Comparison of ENCODE assay signal across 9 mouse cellular contexts in genomic region chr2:152375652-152376344, GRCm38 (mm10). TPM values are rescaled to one million over a fixed set of nuclear protein-coding genes. Genes with fewer than 3 reads are reported as not detected.
DNase-seq lines count a peak whose midpoint lies in the region; ATAC-seq lines count a peak whose summit lies in the region.
"Had no signal": no experiment of that assay in that cellular context is flagged by ENCODE, and none has a peak within 500 bp of the region (broad histone marks: within the 10 kb centered on the region; RNA-seq: fewer than 3 reads in every experiment).

No protein-coding gene starts in this region.

- H3K4me1 ChIP-seq in heart, embryonic 13.5 days, result peaks cover 18% of the 10 kb centered on the region
- H3K4me1 ChIP-seq in embryonic facial prominence, embryonic 10.5 days, result peaks cover 30% of the 10 kb centered on the region
- peaks cover 17% of the 10 kb centered on the region for H3K4me1 ChIP-seq in neural tube, embryonic 14.5 days (ENCODE audit: control insufficient read depth, insufficient read depth, low read length)

- peak overlapping the region; percentile 48 for H3K9ac ChIP-seq in heart, embryonic 13.5 days
- peak overlapping the region; percentile 53 for H3K9ac ChIP-seq in neural tube, embryonic 14.5 days (replicated peaks; ENCODE audit: low read depth, low read length)

- no peak for ATAC-seq in heart, embryonic 13.5 days (ENCODE audit: extremely low read depth, insufficient number of reproducible peaks, low FRiP score, low TSS enrichment)
- ATAC-seq in neural tube, embryonic 14.5 days (ENCODE audit: low read depth), result peak; percentile 88
- ATAC-seq in megakaryocyte progenitor cell, adult 5-6 weeks (replicated peaks; ENCODE audit: poor library complexity), result no peak

- H3K27me3 ChIP-seq in heart, embryonic 13.5 days (replicated peaks), result peaks cover 37% of the 10 kb centered on the region
- H3K27me3 ChIP-seq in embryonic facial prominence, embryonic 10.5 days (replicated peaks; ENCODE audit: low read depth, poor library complexity, severe bottlenecking), result peaks cover 48% of the 10 kb centered on the region
- H3K27me3 ChIP-seq in neural tube, embryonic 14.5 days (ENCODE audit: control insufficient read depth, insufficient read depth, low read length), result no peaks in the 10 kb centered on the region

- no peaks in the 10 kb centered on the region for H3K9me3 ChIP-seq in heart, embryonic 13.5 days
- H3K9me3 ChIP-seq in embryonic facial prominence, embryonic 10.5 days, result no peaks in the 10 kb centered on the region
- no peaks in the 10 kb centered on the region for H3K9me3 ChIP-seq in neural tube, embryonic 14.5 days (ENCODE audit: control insufficient read depth, low read length)
- H3K9me3 ChIP-seq: G1E had no signal

- H3K4me3 ChIP-seq in heart, embryonic 13.5 days, result peak overlapping the region; percentile 32
- H3K4me3 ChIP-seq in embryonic facial prominence, embryonic 10.5 days, result peak overlapping the region; percentile 47
- H3K4me3 ChIP-seq in neural tube, embryonic 14.5 days (ENCODE audit: low read depth, low read length), result peak overlapping the region; percentile 34

- H3K36me3 ChIP-seq in heart, embryonic 13.5 days, result no peaks in the 10 kb centered on the region
- H3K36me3 ChIP-seq in embryonic facial prominence, embryonic 10.5 days (replicated peaks), result no peaks in the 10 kb centered on the region
- no peaks in the 10 kb centered on the region for H3K36me3 ChIP-seq in neural tube, embryonic 14.5 days (ENCODE audit: control insufficient read depth, insufficient read depth, low read length)
- H3K36me3 ChIP-seq: G1E had no signal

- 6% methylated on average over 21 of the region's 21 CpGs for WGBS in heart, embryonic 13.5 days
- 4% methylated on average over 21 of the region's 21 CpGs for WGBS in embryonic facial prominence, embryonic 10.5 days
- WGBS in neural tube, embryonic 14.5 days, result 2% methylated on average over 21 of the region's 21 CpGs

- no peak overlapping the region for H3K27ac ChIP-seq in heart, embryonic 13.5 days (replicated peaks)
- H3K27ac ChIP-seq in embryonic facial prominence, embryonic 10.5 days (replicated peaks), result peak overlapping the region; percentile 69
- H3K27ac ChIP-seq in neural tube, embryonic 14.5 days (ENCODE audit: low read depth, low read length), result peak overlapping the region; percentile 91

- H3K4me2 ChIP-seq in heart, embryonic 13.5 days, result peak overlapping the region; percentile 59
- peak overlapping the region; percentile 53 for H3K4me2 ChIP-seq in neural tube, embryonic 14.5 days (ENCODE audit: low read depth, low read length)

- DNase-seq in heart, adult 8-10 months (ENCODE audit: low spot score), result no peak
- DNase-seq in embryonic facial prominence, embryonic 10.5 days (ENCODE audit: low spot score), result peak; percentile 78
- peak; percentile 65 for DNase-seq in layer of hippocampus, adult 9-11 months
- no peak for DNase-seq in T-cell, adult 2 months (ENCODE audit: low spot score)
- no peak for DNase-seq in B cell, adult 2 months

RNA-seq across cellular contexts. Expression of gene Nrsn2, which starts 0.6 kb away (rescaled TPM):
- 2.5 and 3.7 TPM in 2 replicates for polyA plus RNA-seq in heart, embryonic 13.5 days (2015; fragmentation: Nextera tagmentation; extraction: Ambion mirVana)
- total RNA-seq in heart, adult 8-10 months (2022), result not detected
- 0.87 and 2.5 TPM in 2 replicates for polyA plus RNA-seq in embryonic facial prominence, embryonic 10.5 days (2016; fragmentation: Nextera tagmentation; extraction: Ambion mirVana)
- polyA plus RNA-seq in neural tube, embryonic 14.5 days (2014; fragmentation: Nextera tagmentation; extraction: Ambion mirVana), result 42.9 and 54.4 TPM in 2 replicates
- not detected in 2 replicates for total RNA-seq in megakaryocyte progenitor cell, adult 5-6 weeks (2015)
- not detected in 2 replicates for total RNA-seq in megakaryocyte progenitor cell, adult 5-6 weeks (2017)
- total RNA-seq: G1E had no signal
- polyA plus RNA-seq: G1E had no signal

RNA-seq across cellular contexts. Expression of gene Sox12, which starts 22.1 kb away (rescaled TPM):
- polyA plus RNA-seq in heart, embryonic 13.5 days (2015; fragmentation: Nextera tagmentation; extraction: Ambion mirVana), result 8.0 and 8.2 TPM in 2 replicates
- total RNA-seq in heart, adult 8-10 months (2022), result 1 to 10 TPM; 5.5 to 8.5 (median 7.0) TPM
- 10.6 and 11.5 TPM in 2 replicates for polyA plus RNA-seq in embryonic facial prominence, embryonic 10.5 days (2016; fragmentation: Nextera tagmentation; extraction: Ambion mirVana)
- 19.2 and 19.7 TPM in 2 replicates for polyA plus RNA-seq in neural tube, embryonic 14.5 days (2014; fragmentation: Nextera tagmentation; extraction: Ambion mirVana)
- 6.8 and 9.0 TPM in 2 replicates for total RNA-seq in megakaryocyte progenitor cell, adult 5-6 weeks (2015)
- 1.9 and 2.2 TPM in 2 replicates for total RNA-seq in megakaryocyte progenitor cell, adult 5-6 weeks (2017)

RNA-seq across cellular contexts. Expression of gene Trib3, which starts 32.0 kb away (rescaled TPM):
- 4.5 and 6.5 TPM in 2 replicates for polyA plus RNA-seq in heart, embryonic 13.5 days (2015; fragmentation: Nextera tagmentation; extraction: Ambion mirVana)
- total RNA-seq in heart, adult 8-10 months (2022), result 1 to 10 TPM; 3.3 to 4.2 (median 4.1) TPM
- 2.5 and 3.0 TPM in 2 replicates for polyA plus RNA-seq in embryonic facial prominence, embryonic 10.5 days (2016; fragmentation: Nextera tagmentation; extraction: Ambion mirVana)
- 1.1 and 1.6 TPM in 2 replicates for polyA plus RNA-seq in neural tube, embryonic 14.5 days (2014; fragmentation: Nextera tagmentation; extraction: Ambion mirVana)
- total RNA-seq in megakaryocyte progenitor cell, adult 5-6 weeks (2015), result not detected in 2 replicates
- not detected in 2 replicates for total RNA-seq in megakaryocyte progenitor cell, adult 5-6 weeks (2017)

RNA-seq across cellular contexts. Expression of gene Zcchc3, which starts 39.0 kb away (rescaled TPM):
- 35.1 and 35.9 TPM in 2 replicates for polyA plus RNA-seq in heart, embryonic 13.5 days (2015; fragmentation: Nextera tagmentation; extraction: Ambion mirVana)
- total RNA-seq in heart, adult 8-10 months (2022), result 1 to 10 TPM; 5.8 to 7.6 (median 6.4) TPM
- 53.4 and 58.3 TPM in 2 replicates for polyA plus RNA-seq in embryonic facial prominence, embryonic 10.5 days (2016; fragmentation: Nextera tagmentation; extraction: Ambion mirVana)
- 14.5 and 18.0 TPM in 2 replicates for polyA plus RNA-seq in neural tube, embryonic 14.5 days (2014; fragmentation: Nextera tagmentation; extraction: Ambion mirVana)
- 5.3 and 5.7 TPM in 2 replicates for total RNA-seq in megakaryocyte progenitor cell, adult 5-6 weeks (2015)
- total RNA-seq in megakaryocyte progenitor cell, adult 5-6 weeks (2017), result 2.8 and 4.1 TPM in 2 replicates

RNA-seq across cellular contexts. Expression of gene 6820408C15Rik, which starts 39.6 kb away (rescaled TPM):
- polyA plus RNA-seq in heart, embryonic 13.5 days (2015; fragmentation: Nextera tagmentation; extraction: Ambion mirVana), result 1.8 and 2.2 TPM in 2 replicates
- total RNA-seq in heart, adult 8-10 months (2022), result 1 to 10 TPM; 1.5 to 2.9 (median 2.3) TPM
- polyA plus RNA-seq in embryonic facial prominence, embryonic 10.5 days (2016; fragmentation: Nextera tagmentation; extraction: Ambion mirVana), result 0.43 and 0.71 TPM in 2 replicates
- polyA plus RNA-seq in neural tube, embryonic 14.5 days (2014; fragmentation: Nextera tagmentation; extraction: Ambion mirVana), result 0.87 and 0.99 TPM in 2 replicates
- not detected in 2 replicates for total RNA-seq in megakaryocyte progenitor cell, adult 5-6 weeks (2015)
- total RNA-seq in megakaryocyte progenitor cell, adult 5-6 weeks (2017), result 0.29 TPM in 1 of 2 replicates, not detected in the other

Comparison
In these comparisons a context has a peak if more than half of its experiments do, and no peak if none do; other contexts are left out.
1. DNase-seq: peak in embryonic facial prominence, embryonic 10.5 days (single experiment) and layer of hippocampus, adult 9-11 months (single experiment); none in heart, adult 8-10 months (single experiment), T-cell, adult 2 months (single experiment) and B cell, adult 2 months (0 of 2).
2. Peak in every context shown above with its lines, with median percentiles within 50 percentile points of each other: H3K4me3 ChIP-seq.